Mouse (Mus musculus) embryonic fibroblast, embryonic 13.5 days (primary cell): ENCODE measurements around the gene Vgf. TPM values are rescaled to one million over a fixed set of nuclear protein-coding genes. Genes with fewer than 3 reads are reported as not detected.

Source experiments
- H3K27ac ChIP-seq: 2 replicates; pipeline ENCODE4 v1.5.1; 2012; ENCODE audit warnings: low read length, control low read depth, inconsistent platforms; ENCODE audit not compliant: insufficient read depth
- H3K4me1 ChIP-seq: 2 replicates; pipeline ENCODE4 v1.6.1; 2011; ENCODE audit warnings: low read length; ENCODE audit not compliant: control insufficient read depth, insufficient read depth
- H3K4me3 ChIP-seq: 2 replicates; pipeline ENCODE4 v1.5.1; 2011; ENCODE audit warnings: mild to moderate bottlenecking, control low read depth, low read length; ENCODE audit not compliant: insufficient read depth
- CTCF ChIP-seq: IDR thresholded peaks from 2 replicates; pipeline ENCODE4 v1.5.1; 2011; ENCODE audit warnings: mild to moderate bottlenecking, control low read depth, low read length, moderate library complexity, borderline replicate concordance; ENCODE audit not compliant: insufficient read depth
- POLR2A ChIP-seq: IDR thresholded peaks from 2 replicates; pipeline ENCODE4 v1.6.1; 2011; ENCODE audit warnings: low read depth, mild to moderate bottlenecking, control low read depth, low read length, moderate library complexity
- polyA plus RNA-seq: library from polyadenylated mRNA; stranded (reverse); fragments of >200 nt; gene quantifications from 2 replicates; pipeline ENCODE4 v1.2.4, GENCODE M21; 2011; ENCODE audit warnings: low read depth; ENCODE audit not compliant: missing spikeins, insufficient read length

The Vgf gene
- polyA plus RNA-seq, 1 experiment: 2.1 TPM

DNA sequence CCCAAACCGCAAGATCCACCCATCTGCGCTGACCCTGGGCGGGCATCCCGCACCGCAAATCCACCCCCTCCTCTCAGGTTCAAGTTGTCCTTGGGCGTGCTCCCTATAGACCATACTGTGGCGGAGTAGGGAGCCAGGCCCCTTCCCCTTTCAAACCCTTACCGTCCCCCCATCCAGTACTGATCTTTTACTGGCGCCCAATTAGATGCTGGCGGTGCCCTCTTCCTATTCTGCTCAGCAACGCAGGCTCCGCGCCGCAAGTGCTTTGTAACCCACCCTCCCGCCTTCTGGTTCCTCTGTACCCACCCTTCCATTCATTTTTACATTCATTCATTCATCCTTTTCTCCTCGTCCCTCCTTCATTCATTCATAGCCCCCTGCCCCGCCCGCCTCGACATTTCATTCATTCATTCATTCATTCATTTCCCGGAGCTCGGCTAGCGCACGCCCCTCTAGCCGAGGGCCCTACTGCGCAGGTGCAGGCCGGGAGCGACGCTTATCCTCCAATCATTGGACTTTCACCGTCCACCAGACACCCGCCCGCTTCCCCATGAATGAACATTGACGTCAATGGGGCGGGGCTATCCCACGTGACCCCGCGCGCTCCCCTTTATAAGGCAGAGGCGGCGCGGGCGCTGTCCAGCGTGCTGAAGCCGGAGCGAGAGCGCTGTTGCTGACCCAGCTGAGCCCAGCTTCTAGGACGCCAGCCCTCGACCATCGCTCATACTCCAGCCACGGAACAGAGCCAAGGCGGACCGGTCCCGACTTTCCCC lies 3.6 kb downstream of the Vgf start:
- H3K4me1 ChIP-seq: peaks cover 7% of the 10 kb centered on the region; the same call in 1 of the 2 replicates
- peak overlapping the region; percentile 33 for H3K4me3 ChIP-seq
- no peak overlapping the region for H3K27ac ChIP-seq
- TF ChIP-seq POLR2A (no peak), CTCF (no peak)

DNA sequence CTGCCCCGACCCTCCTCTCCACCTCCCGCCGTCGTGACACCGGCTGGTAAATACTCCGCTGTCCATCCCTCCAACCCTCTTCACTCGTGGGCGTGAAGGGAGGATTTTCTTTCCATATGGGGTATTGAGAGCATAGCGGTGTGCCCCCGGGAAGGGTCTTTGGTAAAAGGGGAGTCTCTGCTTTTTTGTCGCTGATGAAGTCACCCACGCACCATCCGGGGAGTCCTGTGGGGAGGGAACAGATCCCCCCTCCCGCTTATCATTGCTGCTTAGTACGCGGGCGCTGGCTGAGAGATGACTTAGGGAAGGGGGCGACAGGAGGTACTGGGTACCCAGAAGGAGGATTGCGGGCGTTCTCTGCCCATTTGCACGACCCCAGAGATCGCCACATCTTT lies 4.2 kb downstream of the Vgf start:
- H3K27ac ChIP-seq: no peak overlapping the region
- H3K4me3 ChIP-seq: no peak overlapping the region
- H3K4me1 ChIP-seq: peaks cover 7% of the 10 kb centered on the region; the same call in 1 of the 2 replicates
- TF ChIP-seq POLR2A: no peak
- TF ChIP-seq CTCF: no peak

DNA sequence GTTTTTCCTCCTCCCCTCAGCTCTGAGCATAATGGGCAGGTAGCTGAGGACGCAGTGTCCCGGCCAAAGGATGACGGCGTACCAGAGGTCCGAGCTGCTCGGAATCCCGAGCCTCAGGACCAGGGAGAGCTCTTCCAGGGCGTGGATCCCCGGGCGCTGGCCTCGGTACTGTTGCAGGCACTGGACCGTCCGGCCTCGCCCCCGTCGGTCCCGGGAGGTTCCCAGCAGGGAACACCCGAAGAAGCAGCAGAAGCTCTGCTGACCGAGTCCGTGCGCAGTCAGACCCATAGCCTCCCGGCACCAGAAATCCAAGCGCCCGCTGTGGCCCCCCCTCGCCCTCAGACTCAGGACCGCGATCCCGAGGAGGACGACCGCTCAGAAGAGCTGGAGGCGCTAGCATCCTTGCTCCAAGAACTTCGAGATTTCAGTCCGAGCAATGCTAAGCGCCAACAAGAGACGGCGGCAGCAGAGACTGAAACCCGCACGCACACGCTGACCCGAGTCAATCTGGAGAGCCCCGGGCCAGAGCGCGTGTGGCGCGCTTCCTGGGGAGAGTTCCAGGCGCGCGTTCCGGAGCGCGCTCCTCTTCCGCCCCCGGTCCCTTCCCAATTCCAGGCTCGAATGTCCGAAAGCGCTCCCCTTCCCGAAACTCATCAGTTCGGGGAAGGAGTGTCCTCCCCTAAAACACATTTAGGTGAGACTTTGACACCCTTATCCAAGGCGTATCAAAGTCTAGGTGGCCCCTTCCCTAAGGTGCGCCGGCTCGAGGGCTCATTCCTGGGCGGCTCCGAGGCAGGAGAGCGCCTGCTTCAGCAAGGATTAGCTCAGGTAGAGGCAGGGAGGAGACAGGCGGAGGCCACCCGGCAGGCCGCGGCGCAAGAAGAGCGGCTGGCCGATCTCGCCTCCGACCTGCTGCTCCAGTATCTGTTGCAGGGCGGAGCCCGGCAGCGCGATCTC lies 5.2 kb downstream of the Vgf start:
- Histone ChIP-seq H3K4me1 (peaks cover 7% of the 10 kb centered on the region; the same call in 1 of the 2 replicates), H3K4me3 (peak overlapping the region; percentile 43), H3K27ac (no peak overlapping the region)
- TF ChIP-seq POLR2A: no peak
- no peak for TF ChIP-seq CTCF

DNA sequence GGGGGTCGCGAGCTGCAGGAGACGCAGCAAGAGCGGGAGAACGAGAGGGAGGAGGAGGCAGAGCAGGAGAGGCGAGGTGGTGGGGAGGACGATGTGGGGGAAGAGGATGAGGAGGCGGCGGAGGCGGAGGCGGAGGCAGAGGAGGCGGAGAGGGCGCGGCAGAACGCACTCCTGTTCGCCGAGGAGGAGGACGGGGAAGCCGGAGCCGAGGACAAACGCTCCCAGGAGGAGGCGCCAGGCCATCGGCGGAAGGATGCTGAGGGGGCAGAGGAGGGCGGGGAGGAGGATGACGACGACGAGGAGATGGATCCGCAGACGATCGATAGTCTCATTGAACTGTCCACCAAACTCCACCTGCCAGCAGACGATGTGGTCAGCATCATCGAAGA lies 5.8 kb downstream of the Vgf start:
- Histone ChIP-seq H3K4me1 (peaks cover 7% of the 10 kb centered on the region; the same call in 1 of the 2 replicates), H3K27ac (no peak overlapping the region), H3K4me3 (peak overlapping the region; percentile 43)
- peak; percentile 35; the same call in 1 of the 2 replicates for TF ChIP-seq CTCF
- no peak for TF ChIP-seq POLR2A

DNA sequence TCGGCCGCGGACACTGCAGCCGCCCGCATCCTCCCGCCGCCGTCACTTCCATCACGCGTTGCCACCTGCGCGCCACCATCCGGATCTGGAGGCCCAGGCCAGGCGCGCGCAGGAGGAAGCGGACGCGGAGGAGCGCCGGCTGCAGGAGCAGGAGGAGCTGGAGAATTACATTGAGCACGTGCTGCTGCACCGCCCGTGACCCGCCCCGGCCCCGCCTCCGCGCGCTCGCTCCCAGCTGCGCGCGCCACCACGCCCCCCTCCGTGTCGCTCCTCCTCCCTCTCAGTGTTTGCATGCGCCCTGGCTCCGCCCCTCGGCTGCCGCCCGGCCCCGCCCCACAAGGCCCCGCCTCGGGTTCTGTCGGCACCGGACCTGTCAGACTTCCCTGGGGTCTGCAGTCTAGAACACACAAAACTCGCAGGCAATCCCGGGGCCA lies 6.5 kb downstream of the Vgf start:
- TF ChIP-seq POLR2A (peak; percentile 27; the same call in 1 of the 2 replicates), CTCF (no peak)
- H3K27ac ChIP-seq: no peak overlapping the region

DNA sequence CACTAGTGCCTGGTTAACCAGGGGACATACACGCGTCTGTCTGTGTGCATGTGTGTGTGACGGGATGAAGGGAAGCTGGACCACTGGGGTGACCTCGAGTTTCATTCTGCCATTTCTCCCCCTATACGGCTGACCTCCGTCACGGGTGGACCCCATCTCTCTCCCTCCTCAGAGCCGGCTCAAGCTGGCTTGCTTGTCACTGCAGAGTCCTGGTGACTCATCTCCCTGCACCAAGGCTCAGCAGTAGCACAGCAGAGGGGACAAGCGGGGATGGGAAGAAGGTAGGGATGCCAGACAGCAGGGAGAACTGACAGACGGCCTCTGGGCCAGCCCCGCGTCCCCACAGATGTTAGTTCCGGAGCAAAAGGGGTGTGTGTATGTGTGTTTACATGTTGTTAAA lies 10.0 kb downstream of the Vgf start:
- peaks cover 2% of the 10 kb centered on the region; the same call in 1 of the 2 replicates for H3K4me1 ChIP-seq
- TF ChIP-seq POLR2A (no peak), CTCF (no peak)
- no peak overlapping the region for H3K27ac ChIP-seq
- no peak overlapping the region for H3K4me3 ChIP-seq

More for the DNA sequence above, 6.5 kb downstream of the Vgf start:
- H3K4me3 ChIP-seq: peak overlapping the region; percentile 43
- H3K4me1 ChIP-seq: peaks cover 7% of the 10 kb centered on the region; the same call in 1 of the 2 replicates

DNA sequence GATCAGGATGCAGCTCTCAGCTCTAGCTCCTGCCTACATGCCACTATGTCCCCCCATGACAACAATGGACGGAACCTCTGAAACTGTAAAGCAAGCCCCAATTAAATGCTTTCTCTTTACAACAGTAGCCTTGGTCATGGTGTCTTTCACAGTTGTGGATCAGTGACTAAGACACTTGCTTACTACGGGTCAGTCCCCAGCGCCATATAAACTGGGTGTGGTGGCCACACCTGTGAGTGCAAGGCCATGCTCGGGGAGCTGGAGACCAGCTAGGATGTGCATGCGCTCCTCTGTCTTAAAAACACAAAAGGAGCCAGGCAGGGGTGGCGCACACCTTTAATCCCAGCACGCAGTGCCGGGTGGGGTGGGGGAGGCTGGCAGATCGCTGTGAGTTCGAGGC lies 13.3 kb downstream of the Vgf start:
- H3K27ac ChIP-seq: no peak overlapping the region
- TF ChIP-seq CTCF: no peak
- no peak for TF ChIP-seq POLR2A
- no peaks in the 10 kb centered on the region for H3K4me1 ChIP-seq

DNA sequence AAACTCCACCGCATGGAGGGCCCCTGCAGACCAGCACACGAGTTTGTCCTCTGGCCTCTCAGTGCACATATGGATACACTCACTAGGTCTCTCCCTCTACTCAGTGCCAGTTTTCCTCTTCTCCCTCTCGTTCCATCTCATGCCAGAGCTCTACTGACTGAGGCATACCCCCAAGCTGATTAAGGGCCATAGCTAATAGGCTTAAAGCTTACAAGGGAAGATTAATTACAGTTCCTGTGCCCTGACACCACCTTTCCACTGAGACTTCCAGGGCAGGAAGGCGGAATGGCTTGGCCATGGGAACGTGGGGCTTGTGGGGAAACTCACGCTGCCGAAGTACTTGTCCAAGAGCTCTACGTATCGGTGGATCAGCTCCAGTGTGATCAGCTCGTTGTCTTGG lies 15.2 kb downstream of the Vgf start:
- no peaks in the 10 kb centered on the region; the same call in 1 of the 2 replicates for H3K4me1 ChIP-seq
- no peak overlapping the region for H3K4me3 ChIP-seq
- H3K27ac ChIP-seq: no peak overlapping the region
- TF ChIP-seq POLR2A (no peak), CTCF (no peak)

More for the DNA sequence above, 13.3 kb downstream of the Vgf start:
- H3K4me3 ChIP-seq: no peak overlapping the region

DNA sequence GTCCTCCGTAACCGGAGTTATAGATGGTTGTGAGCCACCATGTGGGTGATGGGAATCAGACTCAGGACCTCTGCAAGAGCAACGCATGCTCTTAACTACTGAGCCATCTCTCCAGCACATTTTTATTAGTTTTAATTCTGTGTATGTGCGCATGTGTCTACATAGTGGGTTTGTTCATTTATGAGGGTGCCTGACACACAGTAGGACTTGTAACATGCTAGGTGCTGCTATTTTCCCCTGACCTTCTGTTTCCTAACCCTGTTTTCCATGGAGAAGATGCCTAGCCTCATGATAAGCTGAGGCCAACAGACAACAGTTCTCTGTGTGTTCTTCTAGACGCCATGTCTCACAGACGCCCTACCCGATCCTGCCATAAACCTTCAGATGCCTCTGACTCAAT lies 17.8 kb downstream of the Vgf start:
- TF ChIP-seq CTCF (no peak), POLR2A (no peak)
- H3K27ac ChIP-seq: no peak overlapping the region
- H3K4me3 ChIP-seq: no peak overlapping the region
- no peaks in the 10 kb centered on the region; the same call in 1 of the 2 replicates for H3K4me1 ChIP-seq
